Mouse (Mus musculus) thymus, adult 2 months (tissue): ENCODE measurements around the gene Haus5. TPM values are rescaled to one million over a fixed set of nuclear protein-coding genes. Genes with fewer than 3 reads are reported as not detected.

ENCODE experiments used
- DNase-seq: peaks from one replicate; pipeline ENCODE4 v3.0.0; 2021
- H3K27ac ChIP-seq: fragments of 200-500 bp; 2 replicates; pipeline ENCODE4 v1.5.1; 2012; ENCODE audit warnings: low read length, control low read depth; ENCODE audit not compliant: control insufficient read depth, insufficient read depth
- H3K27me3 ChIP-seq: fragments of 200-500 bp; 2 replicates; pipeline ENCODE4 v1.6.1; 2012; ENCODE audit warnings: mild to moderate bottlenecking, low read length, moderate library complexity, mixed read lengths; ENCODE audit not compliant: control insufficient read depth, insufficient read depth
- H3K36me3 ChIP-seq: fragments of 200-500 bp; 2 replicates; pipeline ENCODE4 v1.6.1; 2012; ENCODE audit warnings: mild to moderate bottlenecking, low read length, moderate library complexity; ENCODE audit not compliant: control insufficient read depth, insufficient read depth
- H3K4me1 ChIP-seq: fragments of 200-500 bp; replicated peaks from 2 replicates; pipeline ENCODE4 v1.6.1; 2012; ENCODE audit warnings: low read length; ENCODE audit not compliant: control insufficient read depth, insufficient read depth
- H3K4me3 ChIP-seq: fragments of 200-500 bp; 2 replicates; pipeline ENCODE4 v1.5.1; 2012; ENCODE audit warnings: mild to moderate bottlenecking, low read length, control low read depth, moderate library complexity; ENCODE audit not compliant: control insufficient read depth, insufficient read depth
- CTCF ChIP-seq: fragments of 200-500 bp; IDR thresholded peaks from 2 replicates; pipeline ENCODE4 v1.5.1; 2012; ENCODE audit warnings: mild to moderate bottlenecking, control low read depth, low read length, moderate library complexity, borderline replicate concordance; ENCODE audit not compliant: control insufficient read depth, poor library complexity, insufficient read depth; ENCODE audit errors: extremely low read depth
- POLR2A ChIP-seq: fragments of 200-500 bp; IDR thresholded peaks from 2 replicates; pipeline ENCODE4 v1.6.1; 2012; ENCODE audit warnings: mild to moderate bottlenecking, low read length, control low read depth, moderate library complexity; ENCODE audit not compliant: control insufficient read depth, poor library complexity, insufficient read depth; ENCODE audit errors: extremely low read depth
- WGBS: fragments of 180-500 bp; shearing (Covaris S2); methylation state at CpG from one replicate; pipeline ENCODE4 v1.1.7; 2018; 5-methylcytosine and 5-hydroxymethylcytosine counted together
- polyA plus RNA-seq: library from polyadenylated mRNA; depleted of rRNA; stranded (reverse); fragments of >200 nt; gene quantifications from 2 replicates; pipeline ENCODE4 v1.2.3, GENCODE M21; 2012

The Haus5 gene
- polyA plus RNA-seq, 1 experiment, result 41.2 TPM

- Histone ChIP-seq H3K4me1 (peaks cover 6% of the 10 kb centered on the region), H3K27me3 (peaks cover 12% of the 10 kb centered on the region), H3K36me3 (0 out of 2 replicates have a peak, but pooled peaks cover 3% of the 10 kb centered on the region), H3K27ac (no peak overlapping the region), H3K4me3 (no peak overlapping the region)
- TF ChIP-seq POLR2A, result no peak
- no peak for TF ChIP-seq CTCF
- DNase-seq, result no peak
Measured at GRCm38 (mm10) chr7:30629013-30629412, 35.8 kb downstream of the Haus5 start.

DNA sequence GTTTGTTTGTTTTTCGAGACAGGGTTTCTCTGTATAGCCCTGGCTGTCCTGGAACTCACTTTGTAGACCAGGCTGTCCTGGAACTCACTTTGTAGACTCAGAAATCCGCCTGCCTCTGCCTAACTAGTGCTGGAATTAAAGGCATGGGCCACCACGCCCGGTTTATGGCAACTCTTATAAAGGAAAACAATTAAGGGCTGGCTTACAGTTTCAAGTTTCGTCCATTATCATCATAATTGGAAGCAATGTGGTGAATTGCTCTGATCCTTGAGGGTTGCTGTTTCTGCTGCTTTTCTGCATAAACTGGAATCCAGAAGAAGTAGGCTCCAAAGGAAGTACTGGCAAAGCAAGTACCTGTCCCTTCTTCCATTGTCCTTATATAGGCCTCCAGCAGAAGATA lies 38.1 kb downstream of the Haus5 start:
- peaks cover 6% of the 10 kb centered on the region for H3K4me1 ChIP-seq
- no peak overlapping the region for H3K4me3 ChIP-seq
- H3K27me3 ChIP-seq, result no peaks in the 10 kb centered on the region; the same call in 1 of the 2 replicates
- no peak for TF ChIP-seq CTCF
- WGBS, result 89% methylated on average over 5 of the region's 5 CpGs
- no peak for DNase-seq
- H3K36me3 ChIP-seq, result peaks cover 12% of the 10 kb centered on the region
- no peak overlapping the region for H3K27ac ChIP-seq

DNA sequence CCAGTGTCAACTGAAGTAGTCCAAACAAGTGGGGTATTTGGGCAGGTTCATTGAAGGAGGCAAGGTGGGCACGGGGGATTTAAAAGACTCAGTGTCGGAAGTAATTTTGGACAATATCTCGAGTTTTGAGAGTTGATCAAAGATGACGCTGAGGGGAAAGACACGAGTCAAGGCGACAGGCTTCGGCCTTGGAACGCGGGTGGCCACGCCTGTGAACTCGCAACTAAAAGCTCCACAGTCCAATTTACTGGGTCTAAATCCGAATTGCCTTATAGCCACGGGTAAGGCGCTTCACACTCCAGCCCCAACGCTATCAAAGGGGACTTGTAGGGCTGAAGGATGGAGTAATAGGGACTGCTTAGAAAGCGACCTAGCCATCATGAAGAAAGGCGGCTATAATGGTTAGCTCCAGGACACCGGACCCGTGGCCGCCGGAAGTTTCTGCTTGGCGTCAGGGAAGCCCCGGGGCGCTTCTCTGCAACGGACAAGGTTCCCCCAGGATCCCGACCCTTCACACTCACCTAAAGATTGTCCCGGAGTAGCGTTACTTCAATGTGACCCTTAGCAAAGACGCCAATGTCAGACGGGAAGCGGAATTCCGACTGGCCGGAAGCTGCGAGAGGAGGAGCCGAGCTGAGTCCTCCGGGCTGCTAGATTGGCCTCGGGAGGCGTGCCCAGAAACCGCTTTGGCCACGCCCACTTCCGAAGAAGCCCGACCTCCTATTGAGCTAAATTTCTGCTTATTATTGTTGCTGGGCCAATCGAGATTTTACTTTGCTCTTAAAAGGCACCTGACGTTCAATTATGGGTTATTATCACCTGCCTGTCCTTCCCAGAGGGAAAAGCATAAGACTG lies 39.0 kb downstream of the Haus5 start, which contains the start of gene Cox6b1:
TSS of gene Cox6b1 (minus strand) at position 622 of the 855 bp plus-strand sequence.
- Histone ChIP-seq H3K27me3 (no peaks in the 10 kb centered on the region; the same call in 1 of the 2 replicates), H3K36me3 (peaks cover 12% of the 10 kb centered on the region), H3K4me1 (peaks cover 6% of the 10 kb centered on the region), H3K27ac (no peak within 1 kb of the TSS), H3K4me3 (peak within 1 kb of the TSS; percentile 67)
- peak; percentile 82 for DNase-seq
- TF ChIP-seq CTCF (peak; percentile 57; the same call in 1 of the 2 replicates), POLR2A (0 out of 2 replicates have a peak, but pooled peaks have one; percentile 36)
- 1% methylated on average over 44 of the region's 44 CpGs for WGBS

DNA sequence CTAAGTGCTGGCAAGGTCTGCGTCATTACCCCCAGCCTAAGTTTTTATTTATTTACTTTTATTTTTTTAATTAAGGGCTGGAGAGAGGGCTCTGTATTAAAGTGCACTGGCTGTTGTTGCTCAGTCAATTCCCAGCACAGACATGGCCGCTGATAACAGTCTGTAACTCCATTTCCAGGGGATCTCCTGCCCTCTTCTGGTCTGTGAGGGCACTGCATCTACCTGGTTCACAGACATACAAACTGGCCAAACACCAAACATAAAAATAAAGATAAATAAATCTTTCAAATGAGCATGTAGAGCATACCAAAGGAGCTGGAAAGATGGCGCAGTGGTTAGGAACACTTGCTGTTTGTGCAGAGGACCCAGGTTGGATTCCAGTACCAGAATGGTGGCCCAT lies 45.6 kb downstream of the Haus5 start:
- no peaks in the 10 kb centered on the region; the same call in 1 of the 2 replicates for H3K27me3 ChIP-seq
- TF ChIP-seq POLR2A (no peak), CTCF (no peak)

GRCm38 (mm10) chr7:30618658-30619057 lies 46.1 kb downstream of the Haus5 start:
- Histone ChIP-seq H3K4me1 (no peaks in the 10 kb centered on the region), H3K36me3 (peaks cover 23% of the 10 kb centered on the region), H3K27me3 (no peaks in the 10 kb centered on the region; the same call in 1 of the 2 replicates), H3K4me3 (no peak overlapping the region), H3K27ac (no peak overlapping the region)
- WGBS, result 95% methylated on average over 9 of the region's 9 CpGs
- TF ChIP-seq POLR2A (no peak), CTCF (no peak)
- DNase-seq, result no peak

More for the DNA sequence above, 45.6 kb downstream of the Haus5 start:
- Histone ChIP-seq H3K27ac (no peak overlapping the region), H3K4me1 (no peaks in the 10 kb centered on the region), H3K4me3 (no peak overlapping the region), H3K36me3 (peaks cover 26% of the 10 kb centered on the region)
- 95% methylated on average over 3 of the region's 3 CpGs for WGBS
- peak; percentile 43 for DNase-seq

GRCm38 (mm10) chr7:30615049-30615760 lies 49.6 kb downstream of the Haus5 start:
- TF ChIP-seq CTCF (no peak), POLR2A (no peak)
- H3K27me3 ChIP-seq, result no peaks in the 10 kb centered on the region
- no peak overlapping the region for H3K27ac ChIP-seq
- H3K36me3 ChIP-seq, result peaks cover 16% of the 10 kb centered on the region
- H3K4me1 ChIP-seq, result no peaks in the 10 kb centered on the region
- WGBS, result 89% methylated on average over 5 of the region's 5 CpGs
- DNase-seq, result no peak
- H3K4me3 ChIP-seq, result no peak overlapping the region
